Mouse (Mus musculus) lung, embryonic 15.5 days (tissue): ENCODE results near the gene Ppp2r5e. TPM values are rescaled to one million over a fixed set of nuclear protein-coding genes. Genes with fewer than 3 reads are reported as not detected.
A peak's percentile ranks its signal among the peaks of the same experiment; 100 is the strongest.

Experiments used
- ATAC-seq: fragments of 200-750 bp; cut with Nextera tagmentation; 2 replicates; pipeline ENCODE4 v1.8.0; 2017; ENCODE audit warnings: moderate number of reproducible peaks, borderline replicate concordance; ENCODE audit not compliant: low FRiP score, low TSS enrichment; ENCODE audit errors: extremely low read depth
- H3K27ac ChIP-seq: fragments of 300-500 bp; sonication (generic); 2 replicates; pipeline ENCODE4 v1.5.1; 2015; ENCODE audit warnings: moderate library complexity, mild to moderate bottlenecking, inconsistent platforms
- H3K27me3 ChIP-seq: fragments of 300-500 bp; sonication (generic); 2 replicates; pipeline ENCODE4 v1.6.1; 2015; ENCODE audit warnings: inconsistent platforms
- H3K36me3 ChIP-seq: fragments of 300-500 bp; sonication (generic); 2 replicates; pipeline ENCODE4 v1.6.1; 2015; ENCODE audit warnings: inconsistent platforms
- H3K4me1 ChIP-seq: fragments of 300-500 bp; sonication (generic); 2 replicates; pipeline ENCODE4 v1.6.1; 2015; ENCODE audit warnings: inconsistent platforms
- H3K4me2 ChIP-seq: fragments of 300-500 bp; sonication (generic); 2 replicates; pipeline ENCODE4 v1.6.1; 2015; ENCODE audit warnings: inconsistent platforms, mild to moderate bottlenecking, moderate library complexity
- H3K4me3 ChIP-seq: fragments of 300-500 bp; sonication (generic); 2 replicates; pipeline ENCODE4 v1.5.1; 2015; ENCODE audit warnings: mild to moderate bottlenecking, inconsistent platforms
- H3K9ac ChIP-seq: fragments of 300-500 bp; sonication (generic); 2 replicates; pipeline ENCODE4 v1.6.1; 2015; ENCODE audit warnings: inconsistent platforms
- H3K9me3 ChIP-seq: fragments of 300-500 bp; sonication (generic); 2 replicates; pipeline ENCODE4 v1.6.1; 2016; ENCODE audit warnings: inconsistent platforms
- WGBS: fragments of 180-500 bp; shearing (Covaris S2); methylation state at CpG from one replicate; pipeline ENCODE4 v1.1.7; 2015; 5-methylcytosine and 5-hydroxymethylcytosine counted together
- polyA plus RNA-seq: library from polyadenylated mRNA; unstranded; fragments of >200 nt; fragmentation: Nextera tagmentation; extraction: Ambion mirVana; gene quantifications from 2 replicates; pipeline ENCODE4 v1.2.1, GENCODE M21; 2015

Gene Ppp2r5e
- polyA plus RNA-seq, 1 experiment from 2014 or later, result 13.3 TPM

DNA sequence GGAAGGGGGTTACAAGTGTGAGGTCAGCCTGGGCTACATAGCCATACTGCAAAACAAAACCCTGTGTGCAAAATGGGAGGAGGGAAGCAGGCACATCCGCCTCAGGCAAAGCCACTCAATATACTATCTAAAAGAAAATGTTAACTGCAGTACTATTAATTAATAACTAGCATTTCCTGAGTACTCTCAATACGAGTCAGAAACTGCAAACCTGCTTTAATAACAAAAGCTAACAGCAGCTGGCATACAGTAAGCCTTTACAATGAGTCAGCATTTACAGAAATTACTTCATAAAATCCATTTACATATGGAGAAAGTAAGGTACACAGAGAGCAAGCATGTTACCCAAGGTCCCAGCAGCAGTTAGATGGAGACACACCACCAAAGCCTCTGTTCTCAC lies 64.2 kb downstream of the Ppp2r5e start:
- no peak overlapping the region for H3K9ac ChIP-seq
- no peak overlapping the region for H3K4me3 ChIP-seq
- 59% methylated on average over 2 of the region's 2 CpGs for WGBS
- no peak overlapping the region for H3K27ac ChIP-seq
- no peaks in the 10 kb centered on the region for H3K9me3 ChIP-seq
- no peak overlapping the region for H3K4me2 ChIP-seq
- H3K27me3 ChIP-seq, result no peaks in the 10 kb centered on the region
- H3K36me3 ChIP-seq, result no peaks in the 10 kb centered on the region
- ATAC-seq, result no peak
- peaks cover 4% of the 10 kb centered on the region; the same call in 1 of the 2 replicates for H3K4me1 ChIP-seq

GRCm38 (mm10) chr12:75528857-75529808 lies 66.9 kb downstream of the Ppp2r5e start:
- no peaks in the 10 kb centered on the region for H3K36me3 ChIP-seq
- WGBS, result 66% methylated on average over 7 of the region's 7 CpGs
- H3K9me3 ChIP-seq, result no peaks in the 10 kb centered on the region
- H3K4me1 ChIP-seq, result peaks cover 4% of the 10 kb centered on the region; the same call in 1 of the 2 replicates
- H3K27me3 ChIP-seq, result no peaks in the 10 kb centered on the region
- H3K4me2 ChIP-seq, result no peak overlapping the region
- no peak overlapping the region for H3K9ac ChIP-seq
- no peak for ATAC-seq
- H3K4me3 ChIP-seq, result no peak overlapping the region
- no peak overlapping the region for H3K27ac ChIP-seq

GRCm38 (mm10) chr12:75528300-75528699 lies 67.7 kb downstream of the Ppp2r5e start:
- H3K4me1 ChIP-seq, result peaks cover 4% of the 10 kb centered on the region; the same call in 1 of the 2 replicates
- no peaks in the 10 kb centered on the region for H3K9me3 ChIP-seq
- H3K4me3 ChIP-seq, result no peak overlapping the region
- WGBS, result 81% methylated on average over 1 of the region's 1 CpGs
- ATAC-seq, result no peak
- no peak overlapping the region for H3K4me2 ChIP-seq
- H3K27ac ChIP-seq, result no peak overlapping the region
- no peaks in the 10 kb centered on the region for H3K27me3 ChIP-seq
- H3K9ac ChIP-seq, result no peak overlapping the region
- H3K36me3 ChIP-seq, result no peaks in the 10 kb centered on the region

DNA sequence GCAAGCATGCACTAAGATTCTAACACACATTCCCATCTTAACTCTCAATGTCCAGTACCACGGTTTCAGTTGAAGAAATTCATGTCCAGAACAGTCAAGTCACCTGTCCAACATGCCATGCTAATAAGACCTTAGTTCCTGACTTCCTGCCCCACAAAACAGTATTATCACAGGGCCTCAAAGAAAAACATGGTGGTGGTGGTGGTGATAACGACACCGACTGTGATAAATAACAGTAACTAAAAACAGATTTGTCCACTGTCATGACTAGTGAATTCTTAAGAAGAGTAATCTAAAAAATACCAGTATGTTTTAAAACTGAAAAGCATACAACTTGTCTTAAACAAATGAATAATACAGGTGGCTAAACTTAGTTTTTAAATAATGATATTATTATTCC lies 71.8 kb downstream of the Ppp2r5e start:
- Histone ChIP-seq H3K4me3 (no peak overlapping the region), H3K9ac (no peak overlapping the region), H3K27ac (no peak overlapping the region), H3K9me3 (no peaks in the 10 kb centered on the region), H3K36me3 (no peaks in the 10 kb centered on the region), H3K4me2 (no peak overlapping the region), H3K27me3 (no peaks in the 10 kb centered on the region), H3K4me1 (peaks cover 4% of the 10 kb centered on the region; the same call in 1 of the 2 replicates)
- 51% methylated on average over 3 of the region's 3 CpGs for WGBS
- no peak for ATAC-seq

GRCm38 (mm10) chr12:75522931-75523330 lies 73.1 kb downstream of the Ppp2r5e start:
- no peak for ATAC-seq
- no peak overlapping the region for H3K9ac ChIP-seq
- H3K27me3 ChIP-seq, result no peaks in the 10 kb centered on the region
- no peaks in the 10 kb centered on the region for H3K9me3 ChIP-seq
- H3K4me1 ChIP-seq, result peaks cover 4% of the 10 kb centered on the region; the same call in 1 of the 2 replicates
- no peaks in the 10 kb centered on the region for H3K36me3 ChIP-seq
- no peak overlapping the region for H3K4me3 ChIP-seq
- H3K27ac ChIP-seq, result no peak overlapping the region
- WGBS, result 69% methylated on average over 2 of the region's 2 CpGs
- H3K4me2 ChIP-seq, result no peak overlapping the region

DNA sequence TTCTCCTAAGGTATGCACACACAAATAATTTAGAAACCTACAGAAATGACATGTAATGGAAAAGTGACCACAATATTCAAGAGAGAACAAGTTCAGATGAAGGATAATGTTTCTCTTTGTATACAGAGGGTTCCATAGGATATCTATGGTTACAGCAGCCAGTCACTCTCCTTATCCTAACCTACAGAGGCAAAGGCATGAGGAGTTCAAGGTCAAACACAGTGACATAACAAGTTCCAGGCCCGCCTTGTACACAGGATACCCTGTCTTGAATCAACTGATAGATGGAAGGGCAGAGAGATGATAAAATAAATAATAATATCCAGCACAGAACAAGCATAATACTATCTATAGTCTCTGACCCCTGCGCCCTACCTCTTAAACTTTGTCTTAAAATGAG lies 73.7 kb downstream of the Ppp2r5e start:
- Histone ChIP-seq H3K4me2 (no peak overlapping the region), H3K27me3 (no peaks in the 10 kb centered on the region), H3K36me3 (no peaks in the 10 kb centered on the region), H3K9me3 (no peaks in the 10 kb centered on the region), H3K9ac (no peak overlapping the region), H3K4me3 (no peak overlapping the region), H3K27ac (no peak overlapping the region), H3K4me1 (peaks cover 4% of the 10 kb centered on the region; the same call in 1 of the 2 replicates)
- 83% methylated on average over 2 of the region's 2 CpGs for WGBS
- ATAC-seq, result no peak

- no peak overlapping the region for H3K9ac ChIP-seq
- no peak overlapping the region for H3K4me2 ChIP-seq
- no peaks in the 10 kb centered on the region for H3K9me3 ChIP-seq
- no peaks in the 10 kb centered on the region for H3K36me3 ChIP-seq
- H3K27me3 ChIP-seq, result no peaks in the 10 kb centered on the region
- 0 out of 2 replicates have a peak overlapping the region, but pooled peaks have one; percentile 11 for H3K27ac ChIP-seq
- no peak for ATAC-seq
- H3K4me1 ChIP-seq, result peaks cover 4% of the 10 kb centered on the region; the same call in 1 of the 2 replicates
- no peak overlapping the region for H3K4me3 ChIP-seq
- 59% methylated on average over 3 of the region's 3 CpGs for WGBS
Observed at GRCm38 (mm10) chr12:75520395-75520794, 75.7 kb downstream of the Ppp2r5e start.

DNA sequence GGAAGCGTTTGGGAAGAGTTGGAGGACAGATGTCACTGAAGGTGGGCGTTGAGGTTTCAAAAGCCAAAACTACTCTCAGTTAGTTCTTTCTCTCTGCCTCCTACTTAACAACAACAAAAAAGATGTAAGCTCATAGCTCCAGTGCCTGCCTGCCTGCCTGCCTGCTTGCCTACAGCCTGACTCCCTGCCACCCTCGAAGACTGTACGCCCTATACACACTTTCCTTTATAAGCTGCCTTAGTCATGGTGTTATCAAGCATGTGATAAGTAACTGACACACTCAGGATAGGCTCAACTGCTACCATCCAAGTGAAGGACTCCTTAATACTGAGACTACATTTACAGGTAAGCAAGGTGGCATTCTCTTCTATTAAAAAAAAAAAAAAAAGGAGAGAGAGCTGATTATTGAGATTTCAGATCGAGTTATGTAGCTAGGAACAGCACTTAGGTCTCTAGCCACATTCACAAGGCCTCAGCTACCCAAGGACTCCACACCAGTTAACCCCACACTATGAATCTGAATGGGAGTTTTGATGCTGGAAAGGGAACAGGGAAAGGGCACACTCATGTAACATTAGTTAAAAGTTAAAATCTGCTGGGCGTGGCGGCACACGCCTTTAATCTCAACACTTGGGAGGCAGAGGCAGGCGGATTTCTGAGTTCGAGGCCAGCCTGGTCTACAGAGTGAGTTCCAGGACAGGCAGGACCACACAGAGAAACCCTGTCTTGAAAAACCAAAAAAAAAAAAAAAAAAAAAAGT lies 76.7 kb downstream of the Ppp2r5e start:
- Histone ChIP-seq H3K4me1 (peaks cover 4% of the 10 kb centered on the region; the same call in 1 of the 2 replicates), H3K27me3 (no peaks in the 10 kb centered on the region), H3K36me3 (no peaks in the 10 kb centered on the region; the same call in 1 of the 2 replicates), H3K4me2 (no peak overlapping the region), H3K27ac (no peak overlapping the region), H3K9me3 (no peaks in the 10 kb centered on the region), H3K4me3 (no peak overlapping the region), H3K9ac (no peak overlapping the region)
- 91% methylated on average over 10 of the region's 10 CpGs for WGBS
- peak; percentile 35; the same call in 1 of the 2 replicates for ATAC-seq

GRCm38 (mm10) chr12:75515301-75515906 lies 80.6 kb downstream of the Ppp2r5e start:
- H3K27ac ChIP-seq, result no peak overlapping the region
- H3K4me3 ChIP-seq, result no peak overlapping the region
- no peaks in the 10 kb centered on the region for H3K4me1 ChIP-seq
- H3K36me3 ChIP-seq, result peaks cover 3% of the 10 kb centered on the region
- no peaks in the 10 kb centered on the region for H3K27me3 ChIP-seq
- no peak overlapping the region for H3K4me2 ChIP-seq
- no peak overlapping the region for H3K9ac ChIP-seq
- no peaks in the 10 kb centered on the region for H3K9me3 ChIP-seq
- ATAC-seq, result no peak
- WGBS, result 65% methylated on average over 10 of the region's 10 CpGs

- H3K4me3 ChIP-seq, result no peak overlapping the region
- no peak overlapping the region for H3K27ac ChIP-seq
- H3K9me3 ChIP-seq, result no peaks in the 10 kb centered on the region
- ATAC-seq, result no peak
- no peak overlapping the region for H3K4me2 ChIP-seq
- no peaks in the 10 kb centered on the region for H3K27me3 ChIP-seq
- peaks cover 3% of the 10 kb centered on the region for H3K36me3 ChIP-seq
- WGBS, result 94% methylated on average over 2 of the region's 2 CpGs
- no peak overlapping the region for H3K9ac ChIP-seq
- no peaks in the 10 kb centered on the region for H3K4me1 ChIP-seq
Observed at GRCm38 (mm10) chr12:75511520-75511919, 84.5 kb downstream of the Ppp2r5e start.

DNA sequence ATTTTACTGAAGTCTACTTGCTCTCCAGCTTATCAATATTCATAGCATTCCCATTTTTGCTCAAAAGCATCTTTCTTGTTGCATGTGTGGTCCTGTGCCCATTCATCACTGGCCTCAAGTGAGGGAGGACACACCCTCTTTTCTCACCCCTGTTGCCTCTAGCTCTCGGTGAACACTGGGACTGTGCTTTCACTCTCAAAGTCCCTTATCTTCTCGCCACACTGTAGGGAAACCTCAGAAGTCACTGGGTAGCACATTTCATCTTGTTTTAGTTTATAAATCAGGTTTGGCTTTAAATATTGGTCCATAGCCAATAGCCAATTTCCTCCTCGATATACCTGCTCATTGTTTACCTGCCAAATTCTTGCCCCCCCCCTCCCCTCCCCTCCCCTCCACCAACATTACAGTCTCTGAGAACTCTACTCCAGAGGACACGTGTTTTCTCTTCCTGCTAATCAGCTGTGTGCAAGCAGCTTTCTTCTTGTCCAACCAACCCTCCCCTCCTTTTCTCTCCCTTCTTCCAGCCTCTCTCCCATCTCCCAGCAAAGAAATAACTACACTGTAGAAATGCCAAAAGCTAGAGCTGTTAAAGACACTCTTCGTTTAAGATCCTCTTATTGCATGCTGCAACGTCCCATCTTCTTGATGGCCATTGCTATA lies 90.9 kb downstream of the Ppp2r5e start:
- no peaks in the 10 kb centered on the region for H3K36me3 ChIP-seq
- H3K9ac ChIP-seq, result no peak overlapping the region
- 0 out of 2 replicates have a peak, but pooled peaks cover 5% of the 10 kb centered on the region for H3K4me1 ChIP-seq
- no peak for ATAC-seq
- WGBS, result 59% methylated on average over 6 of the region's 6 CpGs
- no peak overlapping the region for H3K27ac ChIP-seq
- no peak overlapping the region for H3K4me2 ChIP-seq
- H3K27me3 ChIP-seq, result no peaks in the 10 kb centered on the region
- no peak overlapping the region for H3K4me3 ChIP-seq
- no peaks in the 10 kb centered on the region for H3K9me3 ChIP-seq
